Mouse (Mus musculus) heart, embryonic 12.5 days (tissue): ENCODE results near the gene Klhl40. TPM values are rescaled to one million over a fixed set of nuclear protein-coding genes. Genes with fewer than 3 reads are reported as not detected.

Source experiments
- ATAC-seq: fragments of 200-750 bp; cut with Nextera tagmentation; 2 replicates; pipeline ENCODE4 v1.8.0; 2017; ENCODE audit warnings: moderate TSS enrichment, moderate library complexity; ENCODE audit not compliant: insufficient number of reproducible peaks, low FRiP score
- H3K27ac ChIP-seq: fragments of 300-500 bp; sonication (generic); 2 replicates; pipeline ENCODE4 v1.5.1; 2016; ENCODE audit warnings: mild to moderate bottlenecking, moderate library complexity; ENCODE audit not compliant: poor library complexity, severe bottlenecking
- H3K27me3 ChIP-seq: fragments of 300-500 bp; sonication (generic); replicated peaks from 2 replicates; pipeline ENCODE4 v1.6.1; 2016; ENCODE audit warnings: mild to moderate bottlenecking, moderate library complexity
- H3K36me3 ChIP-seq: fragments of 300-500 bp; sonication (generic); 2 replicates; pipeline ENCODE4 v1.6.1; 2016; ENCODE audit warnings: mild to moderate bottlenecking, moderate library complexity
- H3K4me1 ChIP-seq: fragments of 300-500 bp; sonication (generic); replicated peaks from 2 replicates; pipeline ENCODE4 v1.6.1; 2016; ENCODE audit warnings: mild to moderate bottlenecking
- H3K4me2 ChIP-seq: fragments of 300-500 bp; sonication (generic); 2 replicates; pipeline ENCODE4 v1.6.1; 2016; ENCODE audit warnings: mild to moderate bottlenecking, moderate library complexity
- H3K4me3 ChIP-seq: fragments of 300-500 bp; sonication (generic); 2 replicates; pipeline ENCODE4 v1.5.1; 2016; ENCODE audit warnings: mild to moderate bottlenecking
- H3K9ac ChIP-seq: fragments of 300-500 bp; sonication (generic); 2 replicates; pipeline ENCODE4 v1.6.1; 2016; ENCODE audit warnings: mild to moderate bottlenecking, moderate library complexity
- H3K9me3 ChIP-seq: fragments of 300-500 bp; sonication (generic); replicated peaks from 2 replicates; pipeline ENCODE4 v1.6.1; 2016; ENCODE audit warnings: mild to moderate bottlenecking, moderate library complexity
- WGBS: fragments of 180-500 bp; shearing (Covaris S2); methylation state at CpG from one replicate; pipeline ENCODE4 v1.1.7; 2016; 5-methylcytosine and 5-hydroxymethylcytosine counted together
- polyA plus RNA-seq: library from polyadenylated mRNA; unstranded; fragments of >200 nt; fragmentation: Nextera tagmentation; extraction: Ambion mirVana; gene quantifications from 2 replicates; pipeline ENCODE4 v1.2.1, GENCODE M21; 2016

Klhl40 gene
- polyA plus RNA-seq, 1 experiment from 2014 or later: 1.1 TPM

- H3K27me3 ChIP-seq: peaks cover 40% of the 10 kb centered on the region
Observed at GRCm38 (mm10) chr9:121784801-121785200, 7.4 kb downstream of the Klhl40 start.

DNA sequence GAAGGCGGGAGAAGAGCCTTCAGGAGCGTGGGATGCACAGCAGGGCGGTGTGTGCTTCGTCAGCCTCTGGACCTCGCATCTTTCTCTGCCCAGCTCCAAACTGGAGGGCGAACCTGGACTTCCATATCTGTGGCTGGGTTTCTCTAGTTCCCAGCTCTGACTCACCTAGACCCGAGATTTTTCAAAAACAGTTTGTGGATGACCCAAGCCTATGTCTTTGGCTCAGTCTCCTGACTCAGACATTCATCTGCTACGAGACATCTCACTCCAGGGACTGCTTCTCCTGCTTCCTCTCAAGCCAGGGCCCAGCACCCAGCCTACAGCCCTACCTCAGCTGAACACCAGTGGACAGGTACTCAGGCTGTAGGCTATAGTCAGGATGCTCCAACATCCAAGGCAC is 7.9 kb downstream of the Klhl40 start:
- Histone ChIP-seq H3K4me3 (no peak overlapping the region), H3K9ac (no peak overlapping the region), H3K36me3 (no peaks in the 10 kb centered on the region), H3K27me3 (peaks cover 35% of the 10 kb centered on the region), H3K27ac (no peak overlapping the region), H3K4me2 (no peak overlapping the region), H3K9me3 (no peaks in the 10 kb centered on the region), H3K4me1 (no peaks in the 10 kb centered on the region)
- no peak for ATAC-seq
- WGBS: 78% methylated on average over 8 of the region's 8 CpGs

More at GRCm38 (mm10) chr9:121784801-121785200, 7.4 kb downstream of the Klhl40 start:
- 78% methylated on average over 12 of the region's 12 CpGs for WGBS
- no peak overlapping the region for H3K27ac ChIP-seq
- H3K36me3 ChIP-seq: no peaks in the 10 kb centered on the region
- H3K4me1 ChIP-seq: no peaks in the 10 kb centered on the region
- no peak overlapping the region for H3K4me3 ChIP-seq
- no peaks in the 10 kb centered on the region for H3K9me3 ChIP-seq
- no peak overlapping the region for H3K9ac ChIP-seq
- no peak overlapping the region for H3K4me2 ChIP-seq
- ATAC-seq: no peak

- Histone ChIP-seq H3K4me1 (peaks cover 10% of the 10 kb centered on the region), H3K27ac (no peak overlapping the region), H3K9ac (no peak overlapping the region), H3K9me3 (no peaks in the 10 kb centered on the region), H3K4me3 (no peak overlapping the region), H3K4me2 (no peak overlapping the region), H3K36me3 (no peaks in the 10 kb centered on the region), H3K27me3 (peaks cover 28% of the 10 kb centered on the region)
- WGBS: 63% methylated on average over 2 of the region's 2 CpGs
- no peak for ATAC-seq
Observed at GRCm38 (mm10) chr9:121786359-121786758, 9.0 kb downstream of the Klhl40 start.

GRCm38 (mm10) chr9:121791206-121791605 is 13.8 kb downstream of the Klhl40 start:
- 8% methylated on average over 5 of the region's 5 CpGs for WGBS
- Histone ChIP-seq H3K9me3 (no peaks in the 10 kb centered on the region), H3K36me3 (no peaks in the 10 kb centered on the region), H3K27me3 (peaks cover 30% of the 10 kb centered on the region), H3K4me3 (peak overlapping the region; percentile 38), H3K4me1 (peaks cover 43% of the 10 kb centered on the region), H3K9ac (no peak overlapping the region), H3K4me2 (peak overlapping the region; percentile 59), H3K27ac (peak overlapping the region; percentile 71; the same call in 1 of the 2 replicates)
- peak; percentile 36; the same call in 1 of the 2 replicates for ATAC-seq

GRCm38 (mm10) chr9:121791757-121792521 is 14.5 kb downstream of the Klhl40 start, which contains the start of gene Hhatl:
Gene Hhatl, minus strand, starts transcription at chr9:121792507.
- Histone ChIP-seq H3K9ac (peak within 1 kb of the TSS; percentile 45; the same call in 1 of the 2 replicates), H3K9me3 (no peaks in the 10 kb centered on the region), H3K4me3 (peak within 1 kb of the TSS; percentile 38), H3K36me3 (no peaks in the 10 kb centered on the region), H3K4me1 (peaks cover 43% of the 10 kb centered on the region), H3K4me2 (peak within 1 kb of the TSS; percentile 59), H3K27me3 (peaks cover 30% of the 10 kb centered on the region), H3K27ac (peak within 1 kb of the TSS; percentile 71)
- 43% methylated on average over 24 of the region's 24 CpGs for WGBS
- peak; percentile 37; the same call in 1 of the 2 replicates for ATAC-seq

DNA sequence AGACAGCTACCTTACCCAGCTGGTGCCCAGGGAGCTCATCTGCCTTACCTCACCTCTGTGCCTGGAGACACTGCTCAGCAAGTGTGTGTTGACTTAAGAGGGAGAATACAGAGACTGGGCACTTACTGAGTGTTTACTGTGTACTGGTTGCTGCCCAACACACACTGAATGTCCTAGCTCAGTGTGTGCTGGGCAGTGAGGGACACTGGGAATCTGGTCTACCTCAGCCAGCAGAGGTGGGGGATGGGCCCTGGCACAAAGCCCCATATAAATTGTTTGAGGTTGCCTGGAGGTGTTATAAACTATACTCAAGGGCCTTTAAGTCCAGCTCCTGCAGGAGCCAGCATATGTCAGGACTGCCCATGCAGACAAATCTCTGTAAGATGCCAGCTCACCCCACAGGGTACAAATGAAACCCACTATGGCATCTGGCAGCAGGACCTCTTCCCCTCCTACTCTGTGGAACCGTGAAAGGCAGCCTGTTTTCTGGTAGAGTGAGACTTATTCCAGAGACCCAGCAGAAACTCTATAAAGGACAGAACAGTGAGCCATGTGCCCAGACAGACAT is 17.6 kb downstream of the Klhl40 start:
- Histone ChIP-seq H3K36me3 (no peaks in the 10 kb centered on the region), H3K4me1 (peaks cover 51% of the 10 kb centered on the region), H3K27ac (no peak overlapping the region), H3K9me3 (no peaks in the 10 kb centered on the region), H3K4me2 (no peak overlapping the region), H3K27me3 (peaks cover 46% of the 10 kb centered on the region), H3K4me3 (no peak overlapping the region), H3K9ac (no peak overlapping the region)
- 46% methylated on average over 1 of the region's 1 CpGs for WGBS
- ATAC-seq: no peak

GRCm38 (mm10) chr9:121797722-121798121 is 20.3 kb downstream of the Klhl40 start:
- Histone ChIP-seq H3K27me3 (peaks cover 60% of the 10 kb centered on the region), H3K9me3 (no peaks in the 10 kb centered on the region), H3K27ac (no peak overlapping the region), H3K4me2 (no peak overlapping the region), H3K4me3 (no peak overlapping the region), H3K4me1 (peaks cover 31% of the 10 kb centered on the region), H3K36me3 (no peaks in the 10 kb centered on the region), H3K9ac (no peak overlapping the region)
- 19% methylated on average over 12 of the region's 12 CpGs for WGBS
- ATAC-seq: no peak

GRCm38 (mm10) chr9:121798887-121799520 is 21.6 kb downstream of the Klhl40 start:
- H3K27me3 ChIP-seq: peaks cover 57% of the 10 kb centered on the region
- no peak overlapping the region for H3K27ac ChIP-seq

DNA sequence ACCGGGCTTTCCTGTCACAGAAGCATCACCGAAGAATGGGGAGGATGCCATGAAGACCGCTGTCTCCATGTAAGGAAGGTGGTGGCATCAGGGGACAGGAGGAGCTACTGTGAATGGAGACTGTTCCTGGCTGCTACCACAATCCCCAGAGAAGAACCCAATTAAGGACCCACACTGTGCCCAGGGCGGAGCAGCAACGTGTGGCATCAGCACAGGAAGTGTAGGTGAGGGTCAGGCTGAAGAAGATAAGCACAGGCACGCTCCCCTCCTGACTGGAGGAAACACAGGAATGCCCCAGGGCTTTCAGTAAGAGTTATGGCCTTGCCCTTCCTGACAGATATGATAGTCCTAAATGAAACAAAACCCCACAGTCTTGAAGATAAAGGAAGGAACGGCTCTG is 25.3 kb downstream of the Klhl40 start:
- no peaks in the 10 kb centered on the region for H3K9me3 ChIP-seq
- no peak overlapping the region for H3K27ac ChIP-seq
- ATAC-seq: no peak
- H3K36me3 ChIP-seq: no peaks in the 10 kb centered on the region
- WGBS: 42% methylated on average over 7 of the region's 7 CpGs
- H3K4me2 ChIP-seq: no peak overlapping the region
- no peak overlapping the region for H3K4me3 ChIP-seq
- no peak overlapping the region for H3K9ac ChIP-seq
- H3K4me1 ChIP-seq: peaks cover 31% of the 10 kb centered on the region
- H3K27me3 ChIP-seq: peaks cover 34% of the 10 kb centered on the region

More at GRCm38 (mm10) chr9:121798887-121799520, 21.6 kb downstream of the Klhl40 start:
- Histone ChIP-seq H3K36me3 (no peaks in the 10 kb centered on the region), H3K4me1 (peaks cover 35% of the 10 kb centered on the region), H3K4me3 (no peak overlapping the region), H3K9me3 (no peaks in the 10 kb centered on the region), H3K9ac (no peak overlapping the region), H3K4me2 (no peak overlapping the region)
- no peak for ATAC-seq
- 33% methylated on average over 6 of the region's 6 CpGs for WGBS

DNA sequence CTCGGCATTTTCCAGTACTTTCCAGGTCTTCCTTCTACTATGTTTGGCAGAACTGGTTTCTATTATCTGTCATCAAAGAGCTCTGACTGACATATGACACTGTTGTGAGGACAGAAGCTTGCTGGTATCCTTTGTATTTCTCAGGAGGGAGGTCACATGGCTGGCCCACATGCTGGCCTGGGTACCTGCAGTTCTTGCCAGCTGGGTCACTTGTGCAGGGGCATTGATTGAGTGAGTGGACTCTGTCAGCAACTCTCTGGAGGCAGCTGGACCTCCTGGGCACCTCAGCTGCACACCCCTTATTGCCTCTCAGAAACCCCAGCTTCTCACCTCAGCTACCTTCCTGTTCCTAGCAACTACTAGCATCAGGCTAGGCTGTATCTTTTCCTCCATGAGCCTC is 30.1 kb downstream of the Klhl40 start:
- 56% methylated on average over 1 of the region's 1 CpGs for WGBS
- no peak overlapping the region for H3K4me2 ChIP-seq
- H3K27ac ChIP-seq: no peak overlapping the region
- H3K9me3 ChIP-seq: no peaks in the 10 kb centered on the region
- no peaks in the 10 kb centered on the region for H3K36me3 ChIP-seq
- H3K27me3 ChIP-seq: no peaks in the 10 kb centered on the region
- ATAC-seq: no peak
- H3K9ac ChIP-seq: no peak overlapping the region
- H3K4me3 ChIP-seq: no peak overlapping the region
- peaks cover 47% of the 10 kb centered on the region for H3K4me1 ChIP-seq

DNA sequence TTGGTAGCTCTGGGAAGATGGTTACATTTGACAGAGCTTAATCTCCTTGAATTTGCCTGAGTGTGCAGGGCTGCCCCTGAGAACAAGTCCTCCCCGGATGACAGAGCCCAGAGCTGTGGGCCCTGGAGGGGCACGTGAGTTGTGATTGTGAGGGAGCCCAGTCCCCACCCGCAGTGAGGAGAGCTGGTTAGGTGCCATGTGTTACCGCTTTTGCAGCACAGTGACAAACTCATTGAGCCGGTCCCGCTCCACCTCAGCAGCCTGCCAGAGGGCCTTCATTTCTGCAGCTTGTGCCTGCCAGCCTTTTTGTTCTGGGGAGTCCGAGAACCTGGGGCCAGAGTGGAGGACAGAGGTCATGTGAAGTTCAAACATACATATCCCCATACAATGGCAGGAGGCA is 30.5 kb downstream of the Klhl40 start:
- no peaks in the 10 kb centered on the region for H3K27me3 ChIP-seq
- WGBS: 63% methylated on average over 7 of the region's 7 CpGs
- peaks cover 43% of the 10 kb centered on the region for H3K4me1 ChIP-seq
- no peak overlapping the region for H3K4me3 ChIP-seq
- H3K4me2 ChIP-seq: no peak overlapping the region
- H3K9me3 ChIP-seq: no peaks in the 10 kb centered on the region
- no peak overlapping the region for H3K9ac ChIP-seq
- no peaks in the 10 kb centered on the region for H3K36me3 ChIP-seq
- ATAC-seq: no peak
- H3K27ac ChIP-seq: no peak overlapping the region
